Mouse (Mus musculus): ENCODE results near the gene Hoxd9. TPM values are rescaled to one million over a fixed set of nuclear protein-coding genes. Genes with fewer than 3 reads are reported as not detected.

The Hoxd9 gene
- polyA plus RNA-seq, 1 experiment from 2014 or later, result 8.7 TPM

GRCm38 (mm10) chr2:74658667-74659371 is 38.7 kb upstream of the Hoxd9 start:
- ChIA-PET POLR2A (no interaction called here), CTCF (no interaction called here)
- in situ Hi-C loops (cut with MboI; ENCODE audit: low pct_unique_long_range_greater_than_20kb), result loop anchor here (25.0 kb wide), 2 partner anchors 872 to 1097 kb away; partner anchors contain the start of gene Chn1
- no peak for ATAC-seq
- H3K27me3 ChIP-seq, result peaks cover 75% of the 10 kb centered on the region
- TF ChIP-seq CTCF (IDR thresholded peaks at IDR 0.05), result no peak
- DNase-seq (ENCODE audit: low read depth, low spot score), result no peak

DNA sequence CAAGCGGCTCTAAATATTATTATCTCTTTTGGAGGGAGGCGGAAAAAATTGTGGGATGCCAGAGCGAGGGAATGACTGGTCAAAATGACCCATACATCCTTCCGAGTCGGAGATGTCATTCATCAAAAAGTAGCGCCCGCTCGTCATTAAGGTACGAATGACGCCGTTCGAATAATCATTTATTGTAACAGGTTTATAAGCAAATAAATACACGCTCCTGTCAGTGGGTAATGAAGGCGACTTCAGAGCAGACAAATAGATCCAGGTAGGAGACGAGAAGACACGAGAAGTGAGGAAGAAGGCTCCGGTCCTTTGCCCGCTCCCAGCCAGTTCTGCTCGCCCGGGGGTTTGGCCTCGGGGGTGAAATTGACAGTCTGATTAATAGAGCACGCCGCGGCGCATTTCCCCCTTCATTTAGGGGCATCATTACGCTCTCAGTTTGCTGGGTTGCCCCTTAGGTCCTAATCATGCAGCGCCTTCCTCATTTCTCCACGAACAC is 38.0 kb upstream of the Hoxd9 start, which contains the start of gene Evx2:
Gene Evx2, minus strand, starts transcription at position 51 of the 499 bp plus-strand sequence.
- ATAC-seq (no peak), DNase-seq (ENCODE audit: low read depth, low spot score) (no peak)
- ChIA-PET CTCF (no interaction called here), POLR2A (no interaction called here)
- no peak for TF ChIP-seq CTCF (IDR thresholded peaks at IDR 0.05)
- peaks cover 72% of the 10 kb centered on the region for H3K27me3 ChIP-seq
- in situ Hi-C loops (cut with MboI; ENCODE audit: low pct_unique_long_range_greater_than_20kb), result loop anchor here (5.0 to 25.0 kb wide), 5 partner anchors 362 to 1097 kb away; partner anchors contain the start of gene Chn1

DNA sequence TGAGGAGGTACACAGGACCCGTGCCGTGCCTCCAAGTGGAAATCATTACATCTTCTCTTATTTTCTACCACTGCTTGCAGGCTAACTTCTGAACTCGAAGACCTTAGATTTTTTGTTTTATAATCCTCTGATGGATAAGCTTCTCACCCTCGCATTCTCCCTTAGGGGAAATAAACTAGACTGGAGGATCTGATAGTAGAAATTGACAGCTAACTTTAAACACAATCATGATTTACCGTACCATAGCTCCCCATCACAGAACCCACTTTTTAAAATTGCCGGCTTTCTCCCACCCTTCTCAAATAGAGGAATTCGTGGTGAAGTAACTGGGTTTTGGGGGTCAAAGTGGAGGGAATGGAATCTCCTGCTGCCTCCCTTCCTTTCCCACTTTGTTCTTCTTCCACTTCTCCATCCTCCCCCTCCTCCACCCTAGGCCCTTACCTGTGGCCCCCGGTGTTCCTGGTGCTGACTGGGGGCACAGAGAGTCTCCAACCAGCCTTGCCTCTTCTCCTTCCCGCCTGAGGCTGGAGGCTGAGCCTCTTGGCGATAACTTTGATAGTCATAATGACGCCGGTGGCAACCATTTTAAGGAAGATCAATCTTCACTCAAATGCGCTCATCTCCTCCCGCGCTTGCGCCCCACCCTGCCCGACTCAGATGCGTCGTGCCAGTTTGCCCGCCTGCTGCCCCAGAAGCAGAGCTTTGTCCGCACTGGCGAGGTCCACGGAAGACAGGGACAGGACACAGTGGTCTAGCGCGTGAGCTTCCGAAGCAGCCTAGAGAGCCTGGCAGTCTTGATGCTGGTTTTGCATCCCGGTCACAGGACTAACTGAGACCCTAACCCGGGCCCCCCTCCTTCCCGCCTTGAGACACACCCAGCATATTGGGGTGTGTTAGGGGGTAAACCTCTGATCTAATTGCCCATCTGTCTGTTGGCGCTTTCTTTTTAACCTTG is 36.8 kb upstream of the Hoxd9 start:
- ATAC-seq (no peak), DNase-seq (ENCODE audit: low read depth, low spot score) (no peak)
- in situ Hi-C loops (cut with MboI; ENCODE audit: low pct_unique_long_range_greater_than_20kb), result loop anchor here (5.0 to 25.0 kb wide), 5 partner anchors 363 to 1098 kb away; partner anchors contain the start of gene Chn1
- no peak for TF ChIP-seq CTCF (IDR thresholded peaks at IDR 0.05)
- CTCF ChIA-PET, result interaction anchor here (1.3 to 1.5 kb wide), 3 partner anchors 9 to 696 kb away, joined by 3 to 4 read pairs (median 4); no protein-coding TSS in a partner anchor
- POLR2A ChIA-PET, result no interaction called here
- peaks cover 79% of the 10 kb centered on the region for H3K27me3 ChIP-seq

DNA sequence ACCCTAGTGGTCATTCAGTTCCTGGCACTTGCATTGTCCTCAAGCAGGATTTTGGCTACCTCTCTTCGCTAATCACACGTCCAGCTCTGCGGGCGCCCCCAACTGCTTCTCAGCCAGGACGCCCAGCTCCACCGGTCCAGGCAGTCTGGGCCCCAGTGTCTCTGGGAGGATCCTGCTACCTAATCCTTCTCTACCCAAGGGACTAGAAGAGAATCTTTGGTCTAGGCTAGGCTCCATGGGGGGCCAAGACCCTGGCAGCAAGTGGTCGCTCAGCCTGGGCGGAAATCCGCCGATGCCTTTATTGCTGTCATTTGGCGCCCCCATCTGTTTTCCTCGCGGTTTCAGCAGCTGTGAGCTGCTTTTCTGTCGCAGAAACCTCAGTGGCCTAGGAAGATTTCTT is 35.8 kb upstream of the Hoxd9 start:
- H3K27me3 ChIP-seq, result peaks cover 82% of the 10 kb centered on the region
- ChIA-PET CTCF (interaction anchor here (0.8 to 1.5 kb wide), 4 partner anchors 361 to 697 kb away, joined by 3 to 4 read pairs (median 4); no protein-coding TSS in a partner anchor), POLR2A (no interaction called here)
- in situ Hi-C loops (cut with MboI; ENCODE audit: low pct_unique_long_range_greater_than_20kb), result loop anchor here (5.0 to 25.0 kb wide), 5 partner anchors 364 to 1099 kb away; partner anchors contain the start of gene Chn1
- peak; percentile 69 for TF ChIP-seq CTCF (IDR thresholded peaks at IDR 0.05)
- DNase-seq (ENCODE audit: low read depth, low spot score) (no peak), ATAC-seq (no peak)

DNA sequence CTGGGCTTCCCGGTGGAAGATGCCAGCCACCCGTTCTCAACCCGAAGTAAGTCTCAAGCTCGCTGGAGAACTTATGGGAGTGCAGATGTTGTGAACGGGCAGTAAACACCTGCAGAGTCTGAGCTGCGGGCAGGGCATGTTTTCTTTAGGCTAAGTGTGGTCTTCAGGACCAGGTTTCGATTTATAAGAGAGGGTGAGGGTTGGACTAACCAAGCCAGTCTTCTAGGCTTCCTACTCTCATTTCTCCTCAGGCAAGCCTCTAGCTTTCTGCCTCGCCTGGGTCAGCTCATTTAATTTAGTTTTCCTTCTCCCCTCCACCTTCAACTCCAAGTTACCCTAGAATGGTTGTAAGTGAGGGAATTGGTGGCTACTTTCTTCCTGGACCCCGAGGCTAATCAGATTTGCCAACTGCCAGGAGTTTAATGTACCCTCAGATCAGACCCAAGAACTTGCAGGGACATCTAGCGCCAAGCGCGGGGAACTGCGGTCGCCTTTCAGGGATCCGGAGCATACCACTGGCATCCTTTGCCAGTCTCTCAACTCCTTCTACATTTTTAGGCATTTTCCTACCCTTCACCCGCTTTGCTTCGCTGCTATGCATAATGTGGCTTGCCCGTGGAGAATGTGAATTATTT is 34.1 kb upstream of the Hoxd9 start:
- DNase-seq (ENCODE audit: low read depth, low spot score), result no peak
- in situ Hi-C loops (cut with MboI; ENCODE audit: low pct_unique_long_range_greater_than_20kb), result loop anchor here (5.0 to 25.0 kb wide), 5 partner anchors 366 to 1101 kb away; partner anchors contain the start of gene Chn1
- ATAC-seq, result peak; percentile 78
- H3K27me3 ChIP-seq, result peaks cover 71% of the 10 kb centered on the region
- ChIA-PET CTCF (interaction anchor here (0.6 to 1.4 kb wide), 3 partner anchors 9 to 698 kb away, joined by 3 read pairs; no protein-coding TSS in a partner anchor), POLR2A (no interaction called here)
- TF ChIP-seq CTCF (IDR thresholded peaks at IDR 0.05), result peak; percentile 87

DNA sequence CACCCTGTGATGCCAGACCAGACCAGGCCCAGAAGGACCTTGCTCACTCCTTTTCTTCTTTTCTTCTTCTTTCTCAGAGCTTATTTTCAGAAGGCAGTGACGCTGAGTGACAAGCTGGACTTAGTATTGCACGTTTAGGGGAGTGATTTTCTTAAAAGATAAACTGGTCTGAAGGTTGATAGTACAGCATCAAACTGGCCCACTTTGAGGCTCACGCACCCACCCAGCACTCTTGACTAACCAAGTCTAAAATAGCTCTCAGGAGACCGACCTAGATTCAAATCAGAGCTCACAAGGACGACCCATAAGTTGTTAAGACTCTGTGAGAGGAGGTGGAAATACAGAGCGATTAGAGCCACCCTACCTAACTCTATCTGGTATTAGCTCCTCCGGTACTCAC is 31.1 kb upstream of the Hoxd9 start:
- CTCF ChIA-PET, result no interaction called here
- no peak for TF ChIP-seq CTCF (IDR thresholded peaks at IDR 0.05)

GRCm38 (mm10) chr2:74667191-74667841 is 30.2 kb upstream of the Hoxd9 start:
- DNase-seq (ENCODE audit: low read depth, low spot score) (no peak), ATAC-seq (no peak)
- peaks cover 59% of the 10 kb centered on the region for H3K27me3 ChIP-seq
- CTCF ChIA-PET, result no interaction called here
- in situ Hi-C loops (cut with MboI; ENCODE audit: low pct_unique_long_range_greater_than_20kb), result loop anchor here (25.0 kb wide), 2 partner anchors 880 to 1105 kb away; partner anchors contain the start of gene Chn1
- no peak for TF ChIP-seq CTCF (IDR thresholded peaks at IDR 0.05)
- POLR2A ChIA-PET, result no interaction called here

More for the DNA sequence above, 31.1 kb upstream of the Hoxd9 start:
- POLR2A ChIA-PET, result no interaction called here
- ATAC-seq (no peak), DNase-seq (ENCODE audit: low read depth, low spot score) (no peak)
- peaks cover 67% of the 10 kb centered on the region for H3K27me3 ChIP-seq
- in situ Hi-C loops (cut with MboI; ENCODE audit: low pct_unique_long_range_greater_than_20kb), result loop anchor here (25.0 kb wide), 2 partner anchors 879 to 1104 kb away; partner anchors contain the start of gene Chn1

- POLR2A ChIA-PET, result no interaction called here
- in situ Hi-C loops (cut with MboI; ENCODE audit: low pct_unique_long_range_greater_than_20kb), result loop anchor here (25.0 kb wide), 2 partner anchors 881 to 1106 kb away; partner anchors contain the start of gene Chn1
- no peak for DNase-seq (ENCODE audit: low read depth, low spot score)
- H3K27me3 ChIP-seq, result peaks cover 53% of the 10 kb centered on the region
- no peak for TF ChIP-seq CTCF (IDR thresholded peaks at IDR 0.05)
- ATAC-seq, result no peak
- CTCF ChIA-PET, result no interaction called here
Observed at GRCm38 (mm10) chr2:74667842-74668357, 29.6 kb upstream of the Hoxd9 start, which contains the start of gene Hoxd13. TSS of gene Hoxd13 (plus strand) at chr2:74668310.
